Mouse (Mus musculus) forebrain, embryonic 11.5 days (tissue): ENCODE results near the gene S100a13. TPM values are rescaled to one million over a fixed set of nuclear protein-coding genes. Genes with fewer than 3 reads are reported as not detected.
A peak's percentile ranks its signal among the peaks of the same experiment; 100 is the strongest.

Experiments used
- ATAC-seq: fragments of 200-750 bp; cut with Nextera tagmentation; replicated peaks from 2 replicates; pipeline ENCODE4 v1.8.0; 2017; ENCODE audit warnings: moderate TSS enrichment; ENCODE audit not compliant: low FRiP score
- DNase-seq: peaks from one replicate; pipeline ENCODE4 v3.0.0-alpha.2; 2017; ENCODE audit warnings: low spot score
- H3K27ac ChIP-seq: fragments of 300-500 bp; sonication (generic); 2 replicates; pipeline ENCODE4 v1.5.1; 2014; ENCODE audit warnings: low read depth, low read length
- H3K27me3 ChIP-seq: fragments of 300-500 bp; sonication (generic); 2 replicates; pipeline ENCODE4 v1.6.1; 2014; ENCODE audit warnings: mild to moderate bottlenecking, low read length, mixed read lengths; ENCODE audit not compliant: control insufficient read depth, insufficient read depth
- H3K36me3 ChIP-seq: fragments of 300-500 bp; sonication (generic); 2 replicates; pipeline ENCODE4 v1.6.1; 2014; ENCODE audit warnings: mild to moderate bottlenecking, low read length, moderate library complexity, mixed read lengths; ENCODE audit not compliant: control insufficient read depth, insufficient read depth
- H3K4me1 ChIP-seq: fragments of 300-500 bp; sonication (generic); replicated peaks from 2 replicates; pipeline ENCODE4 v1.6.1; 2014; ENCODE audit warnings: low read length, mixed read lengths; ENCODE audit not compliant: control insufficient read depth, insufficient read depth
- H3K4me2 ChIP-seq: fragments of 300-500 bp; sonication (generic); 2 replicates; pipeline ENCODE4 v1.6.1; 2014; ENCODE audit warnings: low read depth, mild to moderate bottlenecking, low read length, moderate library complexity, mixed read lengths; ENCODE audit not compliant: severe bottlenecking
- H3K4me3 ChIP-seq: fragments of 300-500 bp; sonication (generic); 2 replicates; pipeline ENCODE4 v1.5.1; 2014; ENCODE audit warnings: low read depth, low read length
- H3K9ac ChIP-seq: fragments of 300-500 bp; sonication (generic); 2 replicates; pipeline ENCODE4 v1.6.1; 2014; ENCODE audit warnings: low read length
- H3K9me3 ChIP-seq: fragments of 300-500 bp; sonication (generic); 2 replicates; pipeline ENCODE4 v1.6.1; 2016; ENCODE audit warnings: low read length, mixed read lengths; ENCODE audit not compliant: control insufficient read depth
- WGBS: fragments of 180-500 bp; shearing (Covaris S2); extraction: QIAGEN DNeasy Blood & Tissue Kit; methylation state at CpG from one replicate; pipeline ENCODE4 v1.1.7; 2014; 5-methylcytosine and 5-hydroxymethylcytosine counted together
- polyA plus RNA-seq: library from polyadenylated mRNA; unstranded; fragments of >200 nt; fragmentation: Nextera tagmentation; extraction: Ambion mirVana; gene quantifications from 2 replicates; pipeline ENCODE4 v1.2.1, GENCODE M21; 2014

Gene S100a13
- polyA plus RNA-seq, 1 experiment from 2014 or later = 10.3 TPM

- ATAC-seq = no peak
- peaks cover 10% of the 10 kb centered on the region; the same call in 1 of the 2 replicates for H3K4me1 ChIP-seq
- peaks cover 12% of the 10 kb centered on the region for H3K27me3 ChIP-seq
Measured at GRCm38 (mm10) chr3:90512276-90512675, 2.0 kb upstream of the S100a13 start.

GRCm38 (mm10) chr3:90512948-90513642, 1.1 kb upstream of the S100a13 start:
- Histone ChIP-seq H3K9me3 (no peaks in the 10 kb centered on the region), H3K27me3 (peaks cover 12% of the 10 kb centered on the region), H3K4me2 (no peak overlapping the region), H3K36me3 (no peaks in the 10 kb centered on the region), H3K9ac (no peak overlapping the region), H3K4me3 (no peak overlapping the region), H3K27ac (no peak overlapping the region), H3K4me1 (peaks cover 3% of the 10 kb centered on the region; the same call in 1 of the 2 replicates)
- ATAC-seq (no peak), DNase-seq (no peak)
- 79% methylated on average over 9 of the region's 9 CpGs for WGBS

More at GRCm38 (mm10) chr3:90512276-90512675, 2.0 kb upstream of the S100a13 start:
- Histone ChIP-seq H3K4me2 (no peak overlapping the region), H3K4me3 (no peak overlapping the region), H3K9me3 (no peaks in the 10 kb centered on the region), H3K9ac (no peak overlapping the region), H3K27ac (no peak overlapping the region), H3K36me3 (no peaks in the 10 kb centered on the region)
- DNase-seq = no peak
- 88% methylated on average over 5 of the region's 5 CpGs for WGBS

GRCm38 (mm10) chr3:90514691-90515090, 456 bp downstream of the S100a13 start:
- under 1% methylated on average over 10 of the region's 10 CpGs for WGBS

GRCm38 (mm10) chr3:90515242-90515641, 1.0 kb downstream of the S100a13 start:
- Histone ChIP-seq H3K4me1 (peaks cover 3% of the 10 kb centered on the region; the same call in 1 of the 2 replicates), H3K4me2 (peak overlapping the region; percentile 66), H3K9ac (peak overlapping the region; percentile 33; the same call in 1 of the 2 replicates), H3K9me3 (no peaks in the 10 kb centered on the region), H3K27ac (no peak overlapping the region), H3K4me3 (peak overlapping the region; percentile 22; the same call in 1 of the 2 replicates), H3K27me3 (peaks cover 12% of the 10 kb centered on the region), H3K36me3 (no peaks in the 10 kb centered on the region)
- 57% methylated on average over 1 of the region's 1 CpGs for WGBS
- ATAC-seq (no peak), DNase-seq (no peak)

More at GRCm38 (mm10) chr3:90514691-90515090, 456 bp downstream of the S100a13 start:
- Histone ChIP-seq H3K36me3 (no peaks in the 10 kb centered on the region), H3K27ac (no peak overlapping the region), H3K4me1 (peaks cover 3% of the 10 kb centered on the region; the same call in 1 of the 2 replicates), H3K4me2 (peak overlapping the region; percentile 66), H3K4me3 (peak overlapping the region; percentile 22), H3K9me3 (no peaks in the 10 kb centered on the region), H3K9ac (peak overlapping the region; percentile 33), H3K27me3 (peaks cover 12% of the 10 kb centered on the region)
- ATAC-seq (peak; percentile 68), DNase-seq (peak; percentile 74)

GRCm38 (mm10) chr3:90515789-90516188, 1.6 kb downstream of the S100a13 start:
- ATAC-seq = no peak

GRCm38 (mm10) chr3:90517711-90518110, 3.5 kb downstream of the S100a13 start:
- no peaks in the 10 kb centered on the region for H3K9me3 ChIP-seq
- H3K27ac ChIP-seq = no peak overlapping the region
- no peak overlapping the region for H3K9ac ChIP-seq
- H3K4me2 ChIP-seq = no peak overlapping the region
- ATAC-seq (no peak), DNase-seq (no peak)
- peaks cover 12% of the 10 kb centered on the region for H3K27me3 ChIP-seq
- no peak overlapping the region for H3K4me3 ChIP-seq
- WGBS = 85% methylated on average over 4 of the region's 4 CpGs
- H3K4me1 ChIP-seq = peaks cover 3% of the 10 kb centered on the region; the same call in 1 of the 2 replicates
- no peaks in the 10 kb centered on the region for H3K36me3 ChIP-seq

More at GRCm38 (mm10) chr3:90515789-90516188, 1.6 kb downstream of the S100a13 start:
- Histone ChIP-seq H3K27ac (no peak overlapping the region), H3K4me2 (no peak overlapping the region), H3K27me3 (peaks cover 12% of the 10 kb centered on the region), H3K36me3 (no peaks in the 10 kb centered on the region), H3K9me3 (no peaks in the 10 kb centered on the region), H3K4me3 (no peak overlapping the region), H3K4me1 (peaks cover 3% of the 10 kb centered on the region; the same call in 1 of the 2 replicates), H3K9ac (no peak overlapping the region)
- DNase-seq = no peak
- WGBS = 84% methylated on average over 4 of the region's 4 CpGs

- no peaks in the 10 kb centered on the region for H3K36me3 ChIP-seq
- no peak for DNase-seq
- no peak overlapping the region for H3K4me2 ChIP-seq
- H3K4me3 ChIP-seq = no peak overlapping the region
- no peak overlapping the region for H3K27ac ChIP-seq
- WGBS = 72% methylated on average over 4 of the region's 4 CpGs
- H3K4me1 ChIP-seq = no peaks in the 10 kb centered on the region
- no peaks in the 10 kb centered on the region; the same call in 1 of the 2 replicates for H3K9me3 ChIP-seq
- H3K9ac ChIP-seq = no peak overlapping the region
- H3K27me3 ChIP-seq = no peaks in the 10 kb centered on the region
- ATAC-seq = no peak
Measured at GRCm38 (mm10) chr3:90525421-90525820, 11.2 kb downstream of the S100a13 start.

GRCm38 (mm10) chr3:90526076-90526475, 11.8 kb downstream of the S100a13 start:
- 81% methylated on average over 2 of the region's 2 CpGs for WGBS
- Histone ChIP-seq H3K4me1 (no peaks in the 10 kb centered on the region), H3K27me3 (no peaks in the 10 kb centered on the region), H3K9me3 (no peaks in the 10 kb centered on the region; the same call in 1 of the 2 replicates), H3K27ac (no peak overlapping the region), H3K4me2 (no peak overlapping the region), H3K36me3 (no peaks in the 10 kb centered on the region), H3K4me3 (no peak overlapping the region), H3K9ac (no peak overlapping the region)
- DNase-seq = no peak
- no peak for ATAC-seq
